ENCODE assay signal across 14 mouse cellular contexts in genomic region chr5:105354041-105354440, GRCm38 (mm10).
DNase-seq lines count a peak whose midpoint lies in the region; ATAC-seq and TF ChIP-seq lines count a peak whose summit lies in the region.
"Had no signal": no experiment of that assay in that cellular context is flagged by ENCODE, and none has a peak within 500 bp of the region (broad histone marks: within the 10 kb centered on the region; RNA-seq: fewer than 3 reads in every experiment).

No protein-coding gene starts in this region.

- TF ChIP-seq RAD21 in MEL (IDR thresholded peaks at IDR 0.05; ENCODE audit: low read depth, low read length), result no peak

- H3K4me3 ChIP-seq in kidney, adult 2 months (ENCODE audit: insufficient read depth, low read depth, low read length), result no peak overlapping the region
- H3K4me3 ChIP-seq in MEL (ENCODE audit: control insufficient read depth in 1 of 2, insufficient read depth in 1 of 2, low read depth in 2 of 2, low read length in 2 of 2), result peak overlapping the region in 1 of 2 experiments; percentile 39; a peak in 1 of 4 replicates
- H3K4me3 ChIP-seq: forebrain, embryonic 12.5 days; hindbrain, embryonic 10.5 days; liver, embryonic 15.5 days had no signal

- no peaks in the 10 kb centered on the region for H3K4me1 ChIP-seq in kidney, adult 2 months (ENCODE audit: control insufficient read depth, insufficient read depth, low read length)
- no peaks in the 10 kb centered on the region for H3K4me1 ChIP-seq in MEL (ENCODE audit: control insufficient read depth in 1 of 2, insufficient read depth in 2 of 2, low read length in 2 of 2)
- H3K4me1 ChIP-seq: forebrain, embryonic 12.5 days; hindbrain, embryonic 10.5 days; liver, embryonic 15.5 days had no signal

- H3K27me3 ChIP-seq in kidney, adult 2 months (replicated peaks; ENCODE audit: control insufficient read depth, insufficient read depth, low read length), result no peaks in the 10 kb centered on the region
- H3K27me3 ChIP-seq in MEL (ENCODE audit: control insufficient read depth in 1 of 2, insufficient read depth in 2 of 2, low read length in 2 of 2), result no peaks in the 10 kb centered on the region; a peak in 2 of 4 replicates
- H3K27me3 ChIP-seq: forebrain, embryonic 12.5 days; liver, embryonic 15.5 days had no signal

- no peak for TF ChIP-seq EP300 in MEL (IDR thresholded peaks at IDR 0.05; ENCODE audit: low read depth in 1 of 2, low read length in 2 of 2)

- H3K27ac ChIP-seq in kidney, adult 2 months (ENCODE audit: insufficient read depth, low read depth, low read length), result no peak overlapping the region
- H3K27ac ChIP-seq in MEL (ENCODE audit: control insufficient read depth, low read depth, low read length), result peak overlapping the region; percentile 52; the same call in 1 of the 2 replicates
- H3K27ac ChIP-seq: forebrain, embryonic 12.5 days; hindbrain, embryonic 10.5 days; liver, embryonic 15.5 days had no signal

- H3K36me3 ChIP-seq in kidney, adult 2 months (ENCODE audit: control insufficient read depth, insufficient read depth, low read length), result no peaks in the 10 kb centered on the region
- no peaks in the 10 kb centered on the region for H3K36me3 ChIP-seq in MEL (ENCODE audit: control insufficient read depth in 1 of 2, insufficient read depth in 2 of 2, low read length in 2 of 2)
- H3K36me3 ChIP-seq: forebrain, embryonic 12.5 days; hindbrain, embryonic 10.5 days; liver, embryonic 15.5 days had no signal

- no peaks in the 10 kb centered on the region for H3K79me2 ChIP-seq in MEL (ENCODE audit: control insufficient read depth, insufficient read depth, low read length, poor library complexity)

- no peak for TF ChIP-seq POLR2A in kidney, adult 2 months (IDR thresholded peaks at IDR 0.05; ENCODE audit: low read depth, low read length)
- TF ChIP-seq POLR2A in MEL (IDR thresholded peaks at IDR 0.05; ENCODE audit: control insufficient read depth in 1 of 2, insufficient read depth in 1 of 2, low read depth in 1 of 2, low read length in 2 of 2, poor library complexity in 1 of 2), result no peak

- H3K9ac ChIP-seq in MEL (ENCODE audit: control insufficient read depth, low read depth, low read length, poor library complexity, severe bottlenecking), result peak overlapping the region; percentile 40; the same call in 1 of the 2 replicates
- H3K9ac ChIP-seq: forebrain, embryonic 12.5 days; liver, embryonic 15.5 days had no signal

- no peak for ATAC-seq in megakaryocyte-erythroid progenitor cell, adult 5-6 weeks (replicated peaks; ENCODE audit: low FRiP score, low TSS enrichment, poor library complexity, severe bottlenecking)
- ATAC-seq: intestine, embryonic 16.5 days had no signal

- no peaks in the 10 kb centered on the region for H3K9me3 ChIP-seq in MEL (replicated peaks; ENCODE audit: insufficient read depth, low read length)
- H3K9me3 ChIP-seq: forebrain, embryonic 12.5 days; hindbrain, embryonic 10.5 days; liver, embryonic 15.5 days had no signal

- peak; percentile 10 for DNase-seq in kidney, adult 2 months
- DNase-seq in kidney, postnatal 4 days, result no peak
- DNase-seq in A20 (ENCODE audit: low read depth, low spot score) (peak; percentile 23), MEL (ENCODE audit: low read depth, low spot score) (peak; percentile 7)
- DNase-seq in induced T-regulatory cell, adult 2 months (ENCODE audit: low read depth), result peak; percentile 58
- DNase-seq in layer of hippocampus, postnatal 25 days (ENCODE audit: extremely low spot score in 1 of 2, low spot score in 1 of 2), result no peak
- no peak for DNase-seq in yolk sac, embryonic 10.5 days (ENCODE audit: low spot score)
- DNase-seq: cerebellum, adult 9-11 months; midbrain, embryonic 14.5 days had no signal

- 44% methylated on average over 1 of the region's 1 CpGs for WGBS in kidney, adult 2 months

- no peak for TF ChIP-seq CTCF in kidney, adult 2 months (conservative IDR thresholded peaks at IDR 0.05; ENCODE audit: insufficient read depth, insufficient read length, low read depth, low read length)
- TF ChIP-seq CTCF in MEL (IDR thresholded peaks at IDR 0.05 in 2 of 3, conservative IDR thresholded peaks at IDR 0.05 in 1 of 3; ENCODE audit: control insufficient read depth in 1 of 3, insufficient read depth in 1 of 3, low read depth in 2 of 3, low read length in 3 of 3, poor library complexity in 1 of 3, severe bottlenecking in 1 of 3), result no peak

TF ChIP-seq in MEL, 35 proteins besides CTCF, POLR2A, EP300 and RAD21:
- TF ChIP-seq ZKSCAN1 (IDR thresholded peaks at IDR 0.05; ENCODE audit: low read depth, low read length) (no peak), ELF1 (IDR thresholded peaks at IDR 0.05; ENCODE audit: low read depth, low read length) (peak; percentile 45; the same call in 1 of the 2 replicates)

Comparison
In these comparisons a context has a peak if more than half of its experiments do, and no peak if none do; other contexts are left out.
1. DNase-seq: peak in kidney, adult 2 months (single experiment), A20 (single experiment), MEL (single experiment) and induced T-regulatory cell, adult 2 months (single experiment); none in kidney, postnatal 4 days (0 of 2), layer of hippocampus, postnatal 25 days (0 of 2) and yolk sac, embryonic 10.5 days (single experiment).